Mouse (Mus musculus): ENCODE results near the gene Cdk13. TPM values are rescaled to one million over a fixed set of nuclear protein-coding genes. Genes with fewer than 3 reads are reported as not detected.

Cdk13 gene
- 16.4 and 16.5 TPM in 2 replicates for polyA plus RNA-seq (2015; fragmentation: Nextera tagmentation; extraction: Ambion mirVana)

DNA sequence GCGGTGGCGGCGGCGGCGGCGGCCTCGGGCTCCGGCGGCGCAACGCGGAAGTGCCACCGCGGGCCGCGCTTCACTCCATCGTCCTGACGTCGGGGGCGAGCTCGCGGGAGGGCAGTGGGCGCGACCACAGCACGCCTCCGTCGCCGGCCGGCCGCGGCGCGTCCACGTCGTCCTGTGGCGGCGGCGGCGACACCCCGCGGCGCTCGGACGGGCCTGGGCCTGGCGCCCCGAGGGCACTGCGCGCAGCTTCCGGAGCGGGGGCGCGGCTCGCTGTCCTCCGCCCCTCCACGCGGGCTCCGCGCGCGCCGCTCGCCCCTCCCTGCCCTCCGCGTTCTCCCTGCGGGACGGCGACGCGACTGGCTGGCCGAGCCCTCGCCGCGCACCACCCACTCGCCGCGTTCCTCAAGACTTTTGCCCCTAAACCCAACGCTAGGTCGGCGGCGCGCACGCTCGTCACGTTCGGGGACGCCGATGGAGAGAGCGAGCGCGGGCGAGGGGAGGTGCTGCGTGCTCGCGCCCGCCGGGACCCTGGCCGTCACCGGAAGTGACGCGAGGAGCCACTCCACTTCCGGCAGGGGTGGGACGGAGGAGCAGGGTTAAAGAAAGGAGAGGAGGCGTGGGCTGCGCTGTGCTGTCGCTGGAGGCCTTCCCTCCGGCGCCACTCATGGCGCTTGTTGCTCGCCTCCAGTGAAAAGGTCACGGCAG, at the start of gene Cdk13:
Gene Cdk13 (minus strand): TSS at position 189 of the 705 bp plus-strand sequence.
- no peaks in the 10 kb centered on the region for H3K36me3 ChIP-seq
- H3K9me3 ChIP-seq (replicated peaks): no peaks in the 10 kb centered on the region
- WGBS: under 1% methylated on average over 93 of the region's 110 CpGs
- H3K9ac ChIP-seq (replicated peaks): peak within 1 kb of the TSS; percentile 98
- H3K4me2 ChIP-seq: peak within 1 kb of the TSS; percentile 95
- H3K4me3 ChIP-seq (replicated peaks): peak within 1 kb of the TSS; percentile 98
- H3K4me1 ChIP-seq: peaks cover 18% of the 10 kb centered on the region
- H3K27ac ChIP-seq (replicated peaks): peak within 1 kb of the TSS; percentile 96
- no peaks in the 10 kb centered on the region for H3K27me3 ChIP-seq (replicated peaks)
- peak; percentile 96 for ATAC-seq (ENCODE audit: low FRiP score)

GRCm38 (mm10) chr13:17843336-17843735, 38.4 kb upstream of the Cdk13 start:
- H3K27me3 ChIP-seq (replicated peaks): no peaks in the 10 kb centered on the region
- H3K4me3 ChIP-seq (replicated peaks): no peak overlapping the region
- ATAC-seq (ENCODE audit: low FRiP score): no peak
- H3K4me2 ChIP-seq: no peak overlapping the region
- 89% methylated on average over 2 of the region's 2 CpGs for WGBS
- H3K36me3 ChIP-seq: no peaks in the 10 kb centered on the region
- no peak overlapping the region for H3K9ac ChIP-seq (replicated peaks)
- H3K9me3 ChIP-seq (replicated peaks): no peaks in the 10 kb centered on the region
- no peaks in the 10 kb centered on the region for H3K4me1 ChIP-seq
- H3K27ac ChIP-seq (replicated peaks): no peak overlapping the region

DNA sequence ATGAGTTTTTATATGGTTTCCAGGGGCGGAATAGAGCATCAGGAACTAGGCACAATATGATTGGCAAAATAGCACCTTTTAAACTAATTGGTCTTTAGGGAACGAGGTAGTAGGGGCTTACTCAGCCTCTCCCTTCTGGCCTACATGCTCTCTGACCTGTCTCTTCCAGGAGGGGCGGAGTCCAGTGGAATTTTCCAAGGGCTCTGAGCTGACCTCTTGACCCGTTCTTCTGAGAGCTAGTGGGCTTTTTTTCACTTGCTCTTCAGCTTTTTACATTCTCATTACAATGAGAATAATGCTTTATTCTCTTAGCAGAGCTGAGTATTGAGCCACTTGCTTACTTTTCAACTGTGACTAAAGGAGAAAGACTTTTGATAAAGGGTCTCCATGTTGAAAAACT, 37.9 kb upstream of the Cdk13 start:
- Histone ChIP-seq H3K9me3 (replicated peaks) (no peaks in the 10 kb centered on the region), H3K27me3 (replicated peaks) (no peaks in the 10 kb centered on the region), H3K9ac (replicated peaks) (no peak overlapping the region), H3K36me3 (no peaks in the 10 kb centered on the region), H3K4me3 (replicated peaks) (no peak overlapping the region), H3K4me1 (0 out of 2 replicates have a peak, but pooled peaks cover 2% of the 10 kb centered on the region), H3K27ac (replicated peaks) (no peak overlapping the region), H3K4me2 (no peak overlapping the region)
- ATAC-seq (ENCODE audit: low FRiP score): no peak
- 16% methylated on average over 4 of the region's 4 CpGs for WGBS

DNA sequence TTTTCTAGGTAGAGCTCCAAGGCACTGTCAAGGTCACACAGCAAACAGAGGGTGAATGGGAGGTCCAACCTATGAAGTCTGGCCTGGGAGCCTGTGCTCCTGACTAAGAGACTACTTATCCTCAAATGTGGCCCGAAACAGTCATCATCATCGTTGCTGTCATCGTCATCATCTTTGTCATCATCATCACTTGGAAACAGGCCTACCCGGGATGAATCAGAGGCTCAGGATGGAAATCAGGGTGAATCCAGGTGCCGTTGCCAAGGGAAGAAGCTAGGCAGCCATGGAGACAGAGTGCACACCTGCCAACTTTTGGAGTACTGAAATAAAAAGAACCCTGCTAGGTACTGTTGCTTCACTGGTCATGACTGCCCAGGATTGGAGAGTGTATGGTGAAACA, 34.2 kb upstream of the Cdk13 start:
- H3K4me3 ChIP-seq (replicated peaks): no peak overlapping the region
- WGBS: 85% methylated on average over 5 of the region's 5 CpGs
- H3K4me1 ChIP-seq: 0 out of 2 replicates have a peak, but pooled peaks cover 4% of the 10 kb centered on the region
- no peak for ATAC-seq (ENCODE audit: low FRiP score)
- H3K9ac ChIP-seq (replicated peaks): no peak overlapping the region
- no peaks in the 10 kb centered on the region for H3K9me3 ChIP-seq (replicated peaks)
- H3K27me3 ChIP-seq (replicated peaks): no peaks in the 10 kb centered on the region
- no peak overlapping the region for H3K4me2 ChIP-seq
- H3K36me3 ChIP-seq: no peaks in the 10 kb centered on the region
- no peak overlapping the region for H3K27ac ChIP-seq (replicated peaks)

DNA sequence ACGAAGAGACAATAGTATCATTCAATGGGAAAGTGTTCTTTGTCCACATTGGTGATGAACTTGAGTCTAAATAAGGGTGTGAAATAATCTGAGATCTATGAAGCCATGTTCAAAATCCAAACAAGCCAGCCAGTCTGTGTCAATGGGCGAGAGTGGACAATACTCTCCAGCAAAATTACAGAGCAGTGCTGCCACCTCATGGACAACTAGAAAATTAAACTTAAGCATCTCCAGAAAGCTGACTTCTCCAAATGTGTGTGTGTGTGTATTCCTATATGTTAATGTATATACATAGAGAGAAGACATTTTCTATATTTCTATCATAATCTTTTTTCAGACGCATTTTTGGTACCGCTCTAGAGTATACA, 33.6 kb upstream of the Cdk13 start:
- Histone ChIP-seq H3K4me3 (replicated peaks) (no peak overlapping the region), H3K4me1 (0 out of 2 replicates have a peak, but pooled peaks cover 4% of the 10 kb centered on the region), H3K27me3 (replicated peaks) (no peaks in the 10 kb centered on the region), H3K27ac (replicated peaks) (no peak overlapping the region), H3K9me3 (replicated peaks) (no peaks in the 10 kb centered on the region), H3K4me2 (no peak overlapping the region), H3K9ac (replicated peaks) (no peak overlapping the region), H3K36me3 (no peaks in the 10 kb centered on the region)
- ATAC-seq (ENCODE audit: low FRiP score): peak; percentile 47; the same call in 1 of the 2 replicates
- 32% methylated on average over 4 of the region's 4 CpGs for WGBS

- WGBS: 44% methylated on average over 16 of the region's 16 CpGs
- no peak overlapping the region for H3K27ac ChIP-seq (replicated peaks)
- H3K4me3 ChIP-seq (replicated peaks): no peak overlapping the region
- no peak overlapping the region; the same call in 1 of the 2 replicates for H3K4me2 ChIP-seq
- H3K9me3 ChIP-seq (replicated peaks): no peaks in the 10 kb centered on the region
- H3K9ac ChIP-seq (replicated peaks): no peak overlapping the region
- H3K27me3 ChIP-seq (replicated peaks): no peaks in the 10 kb centered on the region
- no peak; the same call in none of the 2 replicates for ATAC-seq (ENCODE audit: low FRiP score)
- H3K36me3 ChIP-seq: no peaks in the 10 kb centered on the region
- H3K4me1 ChIP-seq: 0 out of 2 replicates have a peak, but pooled peaks cover 4% of the 10 kb centered on the region
Observed at GRCm38 (mm10) chr13:17837610-17838483, 33.0 kb upstream of the Cdk13 start.

GRCm38 (mm10) chr13:17836808-17837207, 31.9 kb upstream of the Cdk13 start:
- Histone ChIP-seq H3K4me2 (no peak overlapping the region), H3K27me3 (replicated peaks) (no peaks in the 10 kb centered on the region), H3K9ac (replicated peaks) (no peak overlapping the region)

DNA sequence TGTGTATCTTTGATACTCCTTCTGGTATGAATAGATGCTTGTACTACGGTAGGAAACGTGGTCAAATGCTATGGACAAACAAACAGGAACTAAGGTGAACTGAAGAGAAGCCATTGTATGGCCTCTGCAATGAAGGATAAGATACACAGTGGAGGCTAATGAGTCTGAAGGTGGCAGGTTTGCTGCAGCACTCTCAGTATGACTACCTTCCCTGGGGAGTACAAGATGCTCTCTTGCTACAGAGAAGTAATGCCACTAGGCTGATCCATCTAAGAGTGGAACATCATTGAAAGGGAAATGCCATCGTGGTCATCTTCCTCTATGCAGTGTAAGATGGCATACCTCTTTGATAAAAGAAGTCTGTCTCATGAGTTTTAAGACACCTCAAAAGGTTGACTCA, 28.0 kb upstream of the Cdk13 start:
- no peak overlapping the region for H3K27ac ChIP-seq (replicated peaks)
- no peak overlapping the region for H3K4me2 ChIP-seq
- H3K4me3 ChIP-seq (replicated peaks): no peak overlapping the region
- H3K27me3 ChIP-seq (replicated peaks): no peaks in the 10 kb centered on the region
- ATAC-seq (ENCODE audit: low FRiP score): no peak
- H3K36me3 ChIP-seq: no peaks in the 10 kb centered on the region
- no peaks in the 10 kb centered on the region for H3K9me3 ChIP-seq (replicated peaks)
- 66% methylated on average over 3 of the region's 3 CpGs for WGBS
- no peak overlapping the region for H3K9ac ChIP-seq (replicated peaks)
- 0 out of 2 replicates have a peak, but pooled peaks cover 4% of the 10 kb centered on the region for H3K4me1 ChIP-seq

More at GRCm38 (mm10) chr13:17836808-17837207, 31.9 kb upstream of the Cdk13 start:
- no peak overlapping the region for H3K4me3 ChIP-seq (replicated peaks)
- 0 out of 2 replicates have a peak, but pooled peaks cover 4% of the 10 kb centered on the region for H3K4me1 ChIP-seq
- H3K9me3 ChIP-seq (replicated peaks): no peaks in the 10 kb centered on the region
- no peaks in the 10 kb centered on the region for H3K36me3 ChIP-seq
- ATAC-seq (ENCODE audit: low FRiP score): no peak
- no peak overlapping the region for H3K27ac ChIP-seq (replicated peaks)
- 85% methylated on average over 7 of the region's 7 CpGs for WGBS

DNA sequence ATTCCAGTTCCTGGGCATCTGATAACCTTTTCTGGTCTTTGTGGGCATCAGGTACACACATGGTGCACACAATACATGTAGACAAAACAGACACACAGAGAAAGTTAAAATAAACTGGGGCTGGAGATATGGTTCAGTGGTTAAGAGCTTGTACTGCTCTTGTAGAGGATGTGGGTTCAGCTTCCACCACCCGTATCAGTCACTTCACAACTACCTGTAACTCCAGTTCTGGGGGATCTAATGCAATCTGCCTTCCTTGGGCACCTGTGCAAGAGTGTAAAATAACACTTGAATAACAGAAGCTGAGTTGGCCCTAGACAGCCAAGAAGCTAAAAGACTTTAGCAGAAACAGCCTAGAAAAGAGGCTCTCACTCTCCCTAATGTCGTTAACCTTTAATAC, 12.3 kb upstream of the Cdk13 start:
- no peaks in the 10 kb centered on the region for H3K27me3 ChIP-seq (replicated peaks)
- H3K9me3 ChIP-seq (replicated peaks): no peaks in the 10 kb centered on the region
- no peak overlapping the region for H3K9ac ChIP-seq (replicated peaks)
- WGBS: 91% methylated on average over 2 of the region's 2 CpGs
- H3K27ac ChIP-seq (replicated peaks): no peak overlapping the region
- ATAC-seq (ENCODE audit: low FRiP score): no peak
- no peaks in the 10 kb centered on the region for H3K36me3 ChIP-seq
- no peak overlapping the region for H3K4me3 ChIP-seq (replicated peaks)
- no peaks in the 10 kb centered on the region for H3K4me1 ChIP-seq
- H3K4me2 ChIP-seq: no peak overlapping the region

GRCm38 (mm10) chr13:17805614-17805975, 698 bp upstream of the Cdk13 start:
- peak overlapping the region; percentile 98 for H3K4me3 ChIP-seq (replicated peaks)
- H3K9me3 ChIP-seq (replicated peaks): no peaks in the 10 kb centered on the region
- no peaks in the 10 kb centered on the region for H3K27me3 ChIP-seq (replicated peaks)
- H3K4me1 ChIP-seq: peaks cover 13% of the 10 kb centered on the region
- under 1% methylated on average over 14 of the region's 14 CpGs for WGBS
- peak overlapping the region; percentile 60 for H3K9ac ChIP-seq (replicated peaks)
- H3K36me3 ChIP-seq: no peaks in the 10 kb centered on the region
- H3K4me2 ChIP-seq: peak overlapping the region; percentile 65
- peak overlapping the region; percentile 96 for H3K27ac ChIP-seq (replicated peaks)
- no peak; the same call in 1 of the 2 replicates for ATAC-seq (ENCODE audit: low FRiP score)

GRCm38 (mm10) chr13:17804058-17804841, 647 bp downstream of the Cdk13 start:
- H3K27ac ChIP-seq (replicated peaks): peak overlapping the region; percentile 96
- no peaks in the 10 kb centered on the region for H3K36me3 ChIP-seq
- no peaks in the 10 kb centered on the region for H3K9me3 ChIP-seq (replicated peaks)
- H3K4me3 ChIP-seq (replicated peaks): peak overlapping the region; percentile 98
- peak overlapping the region; percentile 98 for H3K9ac ChIP-seq (replicated peaks)
- peaks cover 23% of the 10 kb centered on the region for H3K4me1 ChIP-seq
- peak; percentile 27 for ATAC-seq (ENCODE audit: low FRiP score)
- under 1% methylated on average over 55 of the region's 105 CpGs for WGBS
- H3K4me2 ChIP-seq: peak overlapping the region; percentile 95
- H3K27me3 ChIP-seq (replicated peaks): no peaks in the 10 kb centered on the region

All from neural tube, embryonic 15.5 days (tissue).